Mouse (Mus musculus): ENCODE results near the gene Ackr1.
"Not testable (repeated sequence)": the region's sequence is repeated elsewhere in the genome, so short reads cannot be mapped to it uniquely, and the experiment has no call there.

DNA sequence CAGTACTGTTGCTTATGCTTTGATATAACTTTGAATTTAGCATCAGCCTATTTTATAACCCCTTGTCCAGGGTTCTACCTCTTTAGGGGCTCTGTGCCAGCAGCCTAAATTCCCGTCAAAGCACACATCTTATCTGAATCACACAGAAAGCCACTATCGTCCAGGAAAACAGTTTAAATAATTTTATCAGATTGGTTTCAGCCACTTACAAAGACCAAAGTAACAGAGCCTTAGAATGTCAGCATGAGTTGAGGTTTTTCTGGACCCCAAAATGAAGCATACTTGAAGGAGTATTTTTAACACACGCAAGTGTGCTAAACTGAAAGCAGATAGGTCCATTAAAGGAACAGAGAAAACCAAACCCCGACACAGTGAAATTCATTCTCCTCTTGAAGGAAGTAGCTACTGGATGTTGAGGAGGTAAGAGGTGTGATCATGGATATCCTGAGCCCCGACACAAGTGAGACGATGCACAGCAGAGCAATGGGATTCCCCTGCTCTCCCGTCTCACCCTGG lies 20.0 kb downstream of the Ackr1 start:
- TF ChIP-seq CTCF (conservative IDR thresholded peaks at IDR 0.05; ENCODE audit: low read length); NANOG (IDR thresholded peaks at IDR 0.05; ENCODE audit: borderline replicate concordance, low read length): not testable (repeated sequence)

Data from E14TG2a.4 (cell line).